Mouse (Mus musculus): Measurements from ENCODE around the gene Itih2.

- TF ChIP-seq CTCF (IDR thresholded peaks at IDR 0.05; ENCODE audit: insufficient read depth, low read length) (no peak), POLR2A (IDR thresholded peaks at IDR 0.05; ENCODE audit: borderline replicate concordance, extremely low read depth, low read depth, low read length) (no peak)
These were observed 36.1 kb upstream of the Itih2 start for GRCm38 (mm10) chr2:10167283-10167682.
